Mouse (Mus musculus): ENCODE data around the gene Hp1bp3. TPM values are rescaled to one million over a fixed set of nuclear protein-coding genes. Genes with fewer than 3 reads are reported as not detected.
A peak's percentile ranks its signal among the peaks of the same experiment; 100 is the strongest.

Hp1bp3 gene
- polyA plus RNA-seq, 1 experiment from 2014 or later, result 229 TPM

GRCm38 (mm10) chr4:138201696-138202095 is 14.4 kb upstream of the Hp1bp3 start:
- no peak overlapping the region for H3K27ac ChIP-seq
- no peaks in the 10 kb centered on the region for H3K27me3 ChIP-seq
- no peak overlapping the region for H3K9ac ChIP-seq (replicated peaks)
- no peak overlapping the region for H3K4me3 ChIP-seq (replicated peaks)
- no peaks in the 10 kb centered on the region for H3K4me1 ChIP-seq (replicated peaks)
- H3K9me3 ChIP-seq, result no peaks in the 10 kb centered on the region
- WGBS, result 90% methylated on average over 9 of the region's 9 CpGs
- ATAC-seq, result no peak
- peaks cover 93% of the 10 kb centered on the region for H3K36me3 ChIP-seq
- H3K4me2 ChIP-seq (replicated peaks), result no peak overlapping the region

GRCm38 (mm10) chr4:138210116-138210515 is 6.0 kb upstream of the Hp1bp3 start:
- no peaks in the 10 kb centered on the region for H3K9me3 ChIP-seq
- no peak overlapping the region for H3K27ac ChIP-seq
- 0 out of 2 replicates have a peak, but pooled peaks cover under 1% of the 10 kb centered on the region for H3K4me1 ChIP-seq (replicated peaks)
- WGBS, result 91% methylated on average over 5 of the region's 5 CpGs
- no peaks in the 10 kb centered on the region for H3K27me3 ChIP-seq
- H3K4me3 ChIP-seq (replicated peaks), result no peak overlapping the region
- no peak for ATAC-seq
- no peak overlapping the region for H3K9ac ChIP-seq (replicated peaks)
- H3K36me3 ChIP-seq, result peaks cover 47% of the 10 kb centered on the region
- H3K4me2 ChIP-seq (replicated peaks), result no peak overlapping the region

GRCm38 (mm10) chr4:138213861-138214260 is 2.2 kb upstream of the Hp1bp3 start:
- Histone ChIP-seq H3K4me1 (replicated peaks) (peaks cover 22% of the 10 kb centered on the region), H3K27me3 (no peaks in the 10 kb centered on the region), H3K36me3 (peaks cover 14% of the 10 kb centered on the region), H3K9me3 (no peaks in the 10 kb centered on the region), H3K27ac (no peak overlapping the region), H3K4me2 (replicated peaks) (no peak overlapping the region), H3K4me3 (replicated peaks) (no peak overlapping the region), H3K9ac (replicated peaks) (no peak overlapping the region)
- ATAC-seq, result no peak
- 89% methylated on average over 3 of the region's 3 CpGs for WGBS

GRCm38 (mm10) chr4:138215671-138216199 is 361 bp upstream of the Hp1bp3 start:
- ATAC-seq, result no peak
- Histone ChIP-seq H3K27ac (peak overlapping the region; percentile 100), H3K4me1 (replicated peaks) (peaks cover 39% of the 10 kb centered on the region), H3K36me3 (no peaks in the 10 kb centered on the region), H3K9ac (replicated peaks) (peak overlapping the region; percentile 98), H3K4me2 (replicated peaks) (peak overlapping the region; percentile 72), H3K9me3 (no peaks in the 10 kb centered on the region), H3K27me3 (no peaks in the 10 kb centered on the region), H3K4me3 (replicated peaks) (peak overlapping the region; percentile 98)
- 42% methylated on average over 13 of the region's 13 CpGs for WGBS

GRCm38 (mm10) chr4:138216891-138217392 is 846 bp downstream of the Hp1bp3 start:
- H3K27me3 ChIP-seq, result no peaks in the 10 kb centered on the region
- under 1% methylated on average over 44 of the region's 68 CpGs for WGBS
- peak overlapping the region; percentile 78 for H3K4me2 ChIP-seq (replicated peaks)
- H3K4me1 ChIP-seq (replicated peaks), result peaks cover 43% of the 10 kb centered on the region
- peaks cover 1% of the 10 kb centered on the region for H3K36me3 ChIP-seq
- peak; percentile 96 for ATAC-seq
- H3K4me3 ChIP-seq (replicated peaks), result peak overlapping the region; percentile 98
- no peaks in the 10 kb centered on the region for H3K9me3 ChIP-seq
- peak overlapping the region; percentile 100 for H3K27ac ChIP-seq
- H3K9ac ChIP-seq (replicated peaks), result peak overlapping the region; percentile 98

GRCm38 (mm10) chr4:138217441-138217840 is 1.3 kb downstream of the Hp1bp3 start:
- under 1% methylated on average over 32 of the region's 36 CpGs for WGBS
- H3K9me3 ChIP-seq, result no peaks in the 10 kb centered on the region
- ATAC-seq, result no peak; the same call in 1 of the 2 replicates
- peak overlapping the region; percentile 98 for H3K9ac ChIP-seq (replicated peaks)
- peaks cover 43% of the 10 kb centered on the region for H3K4me1 ChIP-seq (replicated peaks)
- peak overlapping the region; percentile 98 for H3K4me3 ChIP-seq (replicated peaks)
- peaks cover 6% of the 10 kb centered on the region for H3K36me3 ChIP-seq
- peak overlapping the region; percentile 100 for H3K27ac ChIP-seq
- no peaks in the 10 kb centered on the region for H3K27me3 ChIP-seq
- peak overlapping the region; percentile 78 for H3K4me2 ChIP-seq (replicated peaks)

GRCm38 (mm10) chr4:138217951-138218685 is 2.0 kb downstream of the Hp1bp3 start:
- 82% methylated on average over 11 of the region's 11 CpGs for WGBS
- H3K27ac ChIP-seq, result no peak overlapping the region
- no peak for ATAC-seq

GRCm38 (mm10) chr4:138219331-138219730 is 3.2 kb downstream of the Hp1bp3 start:
- WGBS, result 91% methylated on average over 5 of the region's 5 CpGs
- peak overlapping the region; percentile 43; the same call in 1 of the 2 replicates for H3K9ac ChIP-seq (replicated peaks)
- ATAC-seq, result no peak
- H3K4me3 ChIP-seq (replicated peaks), result no peak overlapping the region
- H3K27ac ChIP-seq, result no peak overlapping the region
- H3K9me3 ChIP-seq, result no peaks in the 10 kb centered on the region
- peaks cover 25% of the 10 kb centered on the region for H3K36me3 ChIP-seq
- peaks cover 43% of the 10 kb centered on the region for H3K4me1 ChIP-seq (replicated peaks)
- 0 out of 2 replicates have a peak overlapping the region, but pooled peaks have one; percentile 78 for H3K4me2 ChIP-seq (replicated peaks)
- no peaks in the 10 kb centered on the region for H3K27me3 ChIP-seq

More at GRCm38 (mm10) chr4:138217951-138218685, 2.0 kb downstream of the Hp1bp3 start:
- peak overlapping the region; percentile 98 for H3K9ac ChIP-seq (replicated peaks)
- H3K4me1 ChIP-seq (replicated peaks), result peaks cover 43% of the 10 kb centered on the region
- H3K27me3 ChIP-seq, result no peaks in the 10 kb centered on the region
- H3K36me3 ChIP-seq, result peaks cover 13% of the 10 kb centered on the region
- H3K4me3 ChIP-seq (replicated peaks), result peak overlapping the region; percentile 98
- no peaks in the 10 kb centered on the region for H3K9me3 ChIP-seq
- peak overlapping the region; percentile 78 for H3K4me2 ChIP-seq (replicated peaks)

- WGBS, result 94% methylated on average over 7 of the region's 7 CpGs
- Histone ChIP-seq H3K36me3 (peaks cover 35% of the 10 kb centered on the region), H3K9ac (replicated peaks) (no peak overlapping the region), H3K27ac (no peak overlapping the region), H3K4me1 (replicated peaks) (peaks cover 36% of the 10 kb centered on the region), H3K4me2 (replicated peaks) (no peak overlapping the region), H3K9me3 (no peaks in the 10 kb centered on the region), H3K4me3 (replicated peaks) (no peak overlapping the region), H3K27me3 (no peaks in the 10 kb centered on the region)
- ATAC-seq, result no peak
These were observed 4.7 kb downstream of the Hp1bp3 start for GRCm38 (mm10) chr4:138220761-138221160.

GRCm38 (mm10) chr4:138221406-138221805 is 5.3 kb downstream of the Hp1bp3 start:
- no peak for ATAC-seq
- peaks cover 34% of the 10 kb centered on the region for H3K4me1 ChIP-seq (replicated peaks)
- H3K4me3 ChIP-seq (replicated peaks), result no peak overlapping the region
- no peaks in the 10 kb centered on the region for H3K27me3 ChIP-seq
- no peaks in the 10 kb centered on the region for H3K9me3 ChIP-seq
- peaks cover 41% of the 10 kb centered on the region for H3K36me3 ChIP-seq
- H3K4me2 ChIP-seq (replicated peaks), result no peak overlapping the region
- H3K27ac ChIP-seq, result no peak overlapping the region
- H3K9ac ChIP-seq (replicated peaks), result no peak overlapping the region
- WGBS, result 96% methylated on average over 5 of the region's 5 CpGs

GRCm38 (mm10) chr4:138222396-138222795 is 6.3 kb downstream of the Hp1bp3 start:
- Histone ChIP-seq H3K4me1 (replicated peaks) (peaks cover 34% of the 10 kb centered on the region), H3K4me3 (replicated peaks) (no peak overlapping the region), H3K9ac (replicated peaks) (no peak overlapping the region), H3K27me3 (no peaks in the 10 kb centered on the region), H3K4me2 (replicated peaks) (no peak overlapping the region), H3K27ac (no peak overlapping the region), H3K9me3 (no peaks in the 10 kb centered on the region), H3K36me3 (peaks cover 50% of the 10 kb centered on the region)
- WGBS, result 84% methylated on average over 5 of the region's 5 CpGs
- ATAC-seq, result no peak

- Histone ChIP-seq H3K4me1 (replicated peaks) (peaks cover 23% of the 10 kb centered on the region), H3K27me3 (no peaks in the 10 kb centered on the region), H3K4me3 (replicated peaks) (no peak overlapping the region), H3K27ac (no peak overlapping the region), H3K36me3 (peaks cover 63% of the 10 kb centered on the region), H3K4me2 (replicated peaks) (no peak overlapping the region), H3K9ac (replicated peaks) (no peak overlapping the region), H3K9me3 (no peaks in the 10 kb centered on the region)
- 93% methylated on average over 10 of the region's 10 CpGs for WGBS
- no peak for ATAC-seq
These were observed 7.5 kb downstream of the Hp1bp3 start for GRCm38 (mm10) chr4:138223623-138224022.

Data from midbrain, embryonic 13.5 days (tissue).